Mouse (Mus musculus): ENCODE data around the gene Ndufc1.
A peak's percentile ranks its signal among the peaks of the same experiment; 100 is the strongest.
"Not testable (repeated sequence)": the region's sequence is repeated elsewhere in the genome, so short reads cannot be mapped to it uniquely, and the experiment has no call there.

The Ndufc1 gene

GRCm38 (mm10) chr3:51364703-51365516 is 43.9 kb downstream of the Ndufc1 start:
- peak; percentile 83 to 88 for DNase-seq

- DNase-seq, result no peak
These were observed 47.7 kb downstream of the Ndufc1 start for GRCm38 (mm10) chr3:51361066-51361465.

GRCm38 (mm10) chr3:51359558-51360307 is 49.1 kb downstream of the Ndufc1 start:
- DNase-seq, result no peak

- peak; percentile 30 to 40 for DNase-seq
These were observed 49.9 kb downstream of the Ndufc1 start for GRCm38 (mm10) chr3:51358660-51359557.

- peak in 1 of 2 experiments; percentile 46 for DNase-seq
These were observed 50.6 kb downstream of the Ndufc1 start for GRCm38 (mm10) chr3:51358181-51358580.

- no peak for DNase-seq
These were observed 51.2 kb downstream of the Ndufc1 start for GRCm38 (mm10) chr3:51357624-51358023.

- DNase-seq, result no peak
These were observed 51.7 kb downstream of the Ndufc1 start for GRCm38 (mm10) chr3:51357078-51357477.

- DNase-seq, result not testable (repeated sequence)
These were observed 53.8 kb downstream of the Ndufc1 start for GRCm38 (mm10) chr3:51354956-51355355.

All from cerebellum, adult 18-20 months (tissue).